Mouse (Mus musculus): ENCODE data around the gene Prex1. TPM values are rescaled to one million over a fixed set of nuclear protein-coding genes. Genes with fewer than 3 reads are reported as not detected.

The Prex1 gene
- total RNA-seq (2023), result 198 TPM

GRCm38 (mm10) chr2:166713690-166714426 is at the start of gene Prex1:
Prex1 (minus strand) TSS chr2:166713832.

Other genes starting within 250 kb of the Prex1 start
- 10.1 TPM for gene Trp53rkb, start 78.7 kb upstream of the Prex1 start, total RNA-seq (2023)
- gene Arfgef2, start 91.8 kb upstream of the Prex1 start, total RNA-seq (2023), result 39.8 TPM
- 58.4 TPM for gene Cse1l, start 192.2 kb upstream of the Prex1 start, total RNA-seq (2023)

Data from CD8-positive naive resting alpha-beta T cell, adult 57 days (primary cell).